Mouse (Mus musculus) thymus, postnatal 4 days (tissue): ENCODE data around the gene Irf9.
A peak's percentile ranks its signal among the peaks of the same experiment; 100 is the strongest.

Experiments
- DNase-seq: peaks from one replicate; pipeline ENCODE4 v3.0.0; 2021

The Irf9 gene

DNA sequence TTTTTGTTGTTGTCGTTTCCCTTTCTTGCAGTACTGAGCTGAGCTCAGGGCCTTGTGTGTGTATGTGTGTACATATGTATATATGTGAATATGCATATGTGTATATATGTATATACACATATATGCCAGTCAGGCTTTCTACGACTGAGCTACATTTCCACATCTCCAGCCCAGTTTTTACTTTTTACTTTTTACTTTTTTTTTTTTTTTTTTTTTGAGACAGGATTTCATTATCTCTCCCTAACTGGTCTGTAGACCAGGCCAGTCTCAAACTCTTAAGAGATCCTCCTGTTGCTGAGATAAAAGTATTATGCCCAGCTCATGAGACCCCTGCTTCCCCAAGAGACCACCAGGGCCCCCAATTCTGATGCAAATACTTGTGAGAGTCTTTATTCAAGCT lies 13.5 kb downstream of the Irf9 start:
- DNase-seq, result no peak

DNA sequence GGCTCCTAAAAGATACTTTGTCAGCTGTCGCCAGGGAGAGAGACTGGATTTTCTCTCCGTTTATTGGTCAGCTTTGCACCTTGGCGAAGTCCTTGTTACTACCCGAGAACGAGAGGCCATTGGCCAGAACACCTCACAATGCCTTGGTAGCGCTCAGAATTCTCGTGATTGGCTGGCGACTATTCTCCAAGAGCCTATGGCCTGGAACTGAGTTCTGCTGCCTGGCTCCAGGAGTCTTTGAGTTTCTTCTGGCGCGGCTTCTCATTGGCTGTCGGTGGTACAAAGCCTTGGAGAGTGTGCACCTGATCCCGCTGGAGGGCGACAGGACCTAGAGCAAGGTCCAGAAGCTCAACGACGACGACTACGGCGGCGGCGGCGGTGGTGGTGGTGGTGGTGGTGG lies 14.5 kb downstream of the Irf9 start, which contains the start of gene Rec8:
Gene Rec8, plus strand, starts transcription at position 216 of the 400 bp plus-strand sequence.
- DNase-seq, result no peak

GRCm38 (mm10) chr14:55618486-55619195 lies 15.3 kb downstream of the Irf9 start:
- peak; percentile 31 for DNase-seq

DNA sequence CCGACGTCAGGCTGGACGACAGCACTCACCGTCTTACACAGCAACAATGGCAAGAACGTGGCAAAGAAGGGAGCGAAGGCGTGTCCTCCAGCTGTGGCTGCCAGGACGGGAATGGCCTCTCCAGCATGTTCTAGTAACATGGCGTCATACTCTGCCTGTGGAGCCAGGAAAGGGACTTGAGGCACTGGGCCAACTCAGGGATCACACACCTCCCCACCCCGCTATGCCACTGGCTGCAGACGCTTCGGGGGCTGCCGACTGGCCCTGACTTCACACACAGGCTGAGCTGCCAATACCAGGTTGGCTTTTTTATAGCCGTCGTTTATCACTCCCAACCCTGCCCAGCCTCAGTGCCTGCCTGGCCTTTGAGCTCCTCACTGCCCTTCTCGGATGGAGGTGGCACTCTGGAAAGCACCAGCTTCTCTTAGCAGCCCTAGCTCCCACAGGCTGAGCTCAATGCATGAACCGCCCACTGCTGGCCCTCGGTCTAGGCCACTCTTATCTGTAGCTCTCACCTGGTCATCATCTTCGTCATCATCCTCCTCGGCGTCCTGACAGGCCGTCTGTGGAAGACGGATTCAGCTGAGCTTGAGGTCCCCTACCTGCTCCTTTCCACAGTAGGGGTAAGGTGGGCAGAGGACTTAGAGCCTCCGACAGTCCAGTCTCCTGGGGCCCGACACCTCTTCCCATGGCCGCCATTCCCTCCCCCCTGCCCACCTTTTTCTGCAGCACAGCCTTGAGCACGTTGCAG lies 24.9 kb downstream of the Irf9 start:
- DNase-seq, result no peak

DNA sequence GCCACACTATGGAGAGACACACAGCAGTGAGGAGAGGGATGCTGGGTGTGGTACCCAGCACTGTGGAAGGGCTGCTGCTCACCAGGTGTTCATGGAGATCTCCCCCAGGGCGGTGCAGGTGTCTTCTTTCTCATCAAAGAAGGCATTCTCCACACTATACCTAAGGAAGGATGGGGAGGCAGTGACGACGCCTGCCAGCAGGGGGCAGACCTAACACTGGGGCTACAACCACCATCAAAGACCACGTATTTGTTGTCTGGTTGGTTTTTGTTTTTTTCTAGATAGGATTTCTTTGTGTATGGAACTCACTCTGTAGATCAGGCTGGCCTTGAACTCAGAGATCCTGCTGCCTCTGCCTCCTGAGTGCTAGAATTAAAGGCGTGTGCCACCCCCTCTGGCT lies 25.9 kb downstream of the Irf9 start:
- peak; percentile 94 for DNase-seq

DNA sequence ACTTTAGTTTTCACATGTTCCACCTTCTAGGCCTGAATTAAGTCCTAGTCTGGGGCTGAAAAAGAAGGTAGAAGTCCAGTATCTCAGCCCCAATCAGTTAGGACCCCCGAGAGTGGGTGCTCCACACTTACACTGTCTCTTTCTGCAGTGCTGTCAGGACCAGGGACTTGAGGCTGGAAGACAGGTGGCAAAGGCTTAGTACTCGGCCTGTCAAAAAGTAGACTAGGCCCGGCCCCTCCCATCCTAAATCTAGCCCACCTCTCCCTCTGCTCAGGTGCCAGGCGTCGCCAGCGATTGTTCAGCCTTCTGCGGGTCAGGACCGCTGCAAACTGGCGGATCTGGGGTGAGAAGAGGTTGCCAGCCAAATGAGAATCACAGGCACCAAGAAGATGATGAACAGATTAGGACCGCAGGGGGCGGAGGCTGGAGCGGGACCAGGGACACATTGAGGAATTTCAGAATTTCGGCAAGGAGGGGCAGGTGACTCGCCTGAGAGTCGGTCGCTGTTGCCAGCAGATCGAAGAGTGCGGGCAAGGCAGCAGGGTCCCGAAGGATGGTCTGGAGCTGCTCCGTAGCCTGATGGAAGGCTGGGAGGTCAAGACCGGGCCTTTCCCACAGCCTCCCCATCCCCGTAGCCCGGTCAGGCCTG lies 31.6 kb downstream of the Irf9 start:
- no peak for DNase-seq

GRCm38 (mm10) chr14:55635523-55636007 lies 32.2 kb downstream of the Irf9 start, which contains the start of gene Ipo4:
Ipo4 (minus strand) TSS chr14:55635957.
- DNase-seq, result peak; percentile 89

DNA sequence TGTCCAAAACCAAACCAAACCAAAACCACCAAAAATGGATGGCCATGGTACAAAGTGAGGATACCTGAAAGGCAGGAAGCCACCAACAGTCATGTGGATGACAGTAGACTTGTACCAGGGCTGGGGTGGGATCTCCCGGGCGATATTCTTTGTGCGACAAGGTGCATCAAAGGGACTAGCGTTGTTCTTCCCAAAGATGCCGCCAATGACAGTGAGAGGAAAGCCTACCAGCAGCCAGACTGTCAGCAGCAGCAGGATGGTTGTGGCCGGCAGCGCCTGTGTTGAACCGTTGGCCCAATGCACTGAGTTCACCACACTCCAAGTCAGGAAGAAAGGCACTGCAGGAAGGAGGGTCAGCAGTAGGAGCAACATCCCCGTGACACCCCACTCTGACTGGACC lies 34.4 kb downstream of the Irf9 start, which contains the start of gene Gm49378:
Gene Gm49378, minus strand, starts transcription at position 101 of the 400 bp plus-strand sequence.
- no peak for DNase-seq

DNA sequence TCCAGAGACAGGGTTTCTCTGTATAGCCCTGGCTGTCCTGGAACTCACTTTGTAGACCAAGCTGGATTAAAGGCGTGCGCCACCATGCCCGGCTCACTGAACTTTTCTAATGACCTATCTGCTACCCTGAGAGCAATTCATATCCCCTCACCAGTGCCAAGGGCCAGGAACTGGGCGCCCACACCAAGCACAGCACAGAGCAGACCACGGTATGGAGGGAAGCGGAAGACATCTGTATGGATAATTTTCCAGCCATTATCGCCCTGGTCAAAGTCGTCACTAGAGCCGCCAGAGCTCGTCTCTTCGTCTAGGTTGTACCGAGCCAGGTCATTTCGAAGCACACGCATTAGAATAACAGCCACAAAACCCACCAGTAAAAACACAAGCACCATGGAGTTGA lies 37.4 kb downstream of the Irf9 start:
- DNase-seq, result no peak

DNA sequence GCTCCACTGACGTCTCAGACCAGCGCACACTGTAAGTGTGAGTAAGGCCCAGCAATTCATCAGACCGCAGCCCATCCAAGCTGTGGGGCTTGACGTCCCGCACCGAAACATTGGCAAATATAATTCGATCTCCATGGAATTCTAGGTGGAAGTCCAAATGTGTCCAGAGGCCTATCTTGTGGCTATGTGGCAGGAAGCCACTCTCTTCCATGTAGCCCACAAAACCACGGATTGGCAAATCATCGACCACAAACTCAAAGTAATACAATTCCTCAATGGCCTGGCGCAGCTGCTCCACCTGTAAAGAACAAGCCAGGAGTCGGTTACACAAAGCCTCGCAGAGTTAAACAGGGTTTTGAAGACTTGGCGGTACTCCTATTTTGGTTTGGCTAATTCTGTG lies 37.9 kb downstream of the Irf9 start:
- DNase-seq, result no peak

- DNase-seq, result no peak
These were observed 39.3 kb downstream of the Irf9 start for GRCm38 (mm10) chr14:55642679-55643059.

GRCm38 (mm10) chr14:55643060-55643907 lies 39.9 kb downstream of the Irf9 start, which contains the start of gene Tm9sf1:
Tm9sf1 (minus strand) TSS chr14:55643806.
- DNase-seq, result peak; percentile 86

- DNase-seq, result peak; percentile 47
These were observed 41.0 kb downstream of the Irf9 start for GRCm38 (mm10) chr14:55644261-55644888.

DNA sequence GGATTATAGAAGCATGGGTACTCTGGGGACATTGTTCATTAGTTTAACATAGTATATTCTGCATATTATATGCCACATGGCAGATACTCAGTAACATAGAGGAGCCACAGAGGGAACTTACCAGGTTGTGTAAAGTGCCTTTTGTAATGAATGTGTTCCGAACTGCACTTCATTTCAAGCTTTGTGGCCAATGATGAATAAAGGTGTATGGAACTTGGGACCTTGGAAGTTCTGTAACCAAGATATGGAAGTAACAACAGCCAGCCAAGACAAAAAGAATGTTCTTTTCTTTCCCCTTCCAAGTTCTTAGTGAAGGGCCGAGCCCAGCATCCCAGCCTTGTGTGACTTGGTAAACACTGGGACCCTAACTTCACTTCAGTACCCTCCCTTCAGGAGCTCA lies 46.5 kb downstream of the Irf9 start, which contains the start of gene Tssk4:
Gene Tssk4, plus strand, starts transcription at position 301 of the 400 bp plus-strand sequence.
- no peak for DNase-seq

GRCm38 (mm10) chr14:55651528-55651927 lies 48.2 kb downstream of the Irf9 start:
- DNase-seq, result peak; percentile 63

GRCm38 (mm10) chr14:55656935-55657334 lies 53.6 kb downstream of the Irf9 start:
- no peak for DNase-seq

GRCm38 (mm10) chr14:55658011-55658410 lies 54.6 kb downstream of the Irf9 start:
- no peak for DNase-seq
